Mouse (Mus musculus): ENCODE measurements around the gene Dhrs4.

- TF ChIP-seq POLR2A (IDR thresholded peaks at IDR 0.05; ENCODE audit: control insufficient read depth in 1 of 2, insufficient read depth in 1 of 2, low read depth in 1 of 2, low read length in 2 of 2, poor library complexity in 1 of 2) (no peak), ZNF384 (IDR thresholded peaks at IDR 0.05; ENCODE audit: low read depth, low read length) (no peak), UBTF (IDR thresholded peaks at IDR 0.05; ENCODE audit: borderline replicate concordance, insufficient read depth, low read depth, low read length) (no peak), RCOR1 (IDR thresholded peaks at IDR 0.05; ENCODE audit: low read depth, low read length) (no peak), ZC3H11A (IDR thresholded peaks at IDR 0.05; ENCODE audit: low read depth, low read length) (no peak), CTCF (IDR thresholded peaks at IDR 0.05 in 2 of 3, conservative IDR thresholded peaks at IDR 0.05 in 1 of 3; ENCODE audit: control insufficient read depth in 1 of 3, insufficient read depth in 1 of 3, low read depth in 2 of 3, low read length in 3 of 3, poor library complexity in 1 of 3, severe bottlenecking in 1 of 3) (no peak), NELFE (IDR thresholded peaks at IDR 0.05; ENCODE audit: low read depth, low read length) (no peak), MAX (IDR thresholded peaks at IDR 0.05; ENCODE audit: low read length) (no peak), E2F4 (IDR thresholded peaks at IDR 0.05; ENCODE audit: borderline replicate concordance, low read depth, low read length) (no peak)
Measured at GRCm38 (mm10) chr14:55495509-55496240, 17.1 kb downstream of the Dhrs4 start.

All from MEL (cell line).